In genomic region chr3:53919541-53919940, GRCm38 (mm10) we compare ENCODE assay signal across 18 mouse cellular contexts.
"Had no signal": no experiment of that assay in that cellular context is flagged by ENCODE, and none has a peak within 500 bp of the region (broad histone marks: within the 10 kb centered on the region; RNA-seq: fewer than 3 reads in every experiment).

No protein-coding gene starts in this region.

- H3K4me1 ChIP-seq: liver, embryonic 12.5 days; midbrain, embryonic 10.5 days; midbrain, embryonic 12.5 days; neural tube, embryonic 13.5 days; neural tube, embryonic 15.5 days had no signal

- H3K9me3 ChIP-seq: liver, embryonic 12.5 days; midbrain, embryonic 10.5 days; midbrain, embryonic 12.5 days; neural tube, embryonic 13.5 days; neural tube, embryonic 15.5 days had no signal

- H3K36me3 ChIP-seq: liver, embryonic 12.5 days; midbrain, embryonic 10.5 days; midbrain, embryonic 12.5 days; neural tube, embryonic 13.5 days; neural tube, embryonic 15.5 days had no signal

- ATAC-seq: liver, embryonic 12.5 days; midbrain, embryonic 16.5 days had no signal

- H3K9ac ChIP-seq: liver, embryonic 12.5 days; liver, embryonic 14.5 days; midbrain, embryonic 12.5 days; neural tube, embryonic 13.5 days; neural tube, embryonic 15.5 days had no signal

- H3K27ac ChIP-seq: liver, embryonic 12.5 days; liver, embryonic 14.5 days; midbrain, embryonic 10.5 days; midbrain, embryonic 12.5 days; neural tube, embryonic 13.5 days; neural tube, embryonic 15.5 days had no signal

- DNase-seq: lung, postnatal 10 days; lung, postnatal 36 days; midbrain, embryonic 14.5 days; retina, postnatal 1 day; right cerebral cortex, adult 18-20 months; right cerebral cortex, postnatal 4 days; spleen, adult 18-20 months; thymus, adult 18-20 months; thymus, postnatal 14 days; thymus, postnatal 36 days had no signal

- H3K4me2 ChIP-seq: liver, embryonic 12.5 days; midbrain, embryonic 12.5 days; neural tube, embryonic 13.5 days; neural tube, embryonic 15.5 days had no signal

- H3K27me3 ChIP-seq: liver, embryonic 12.5 days; midbrain, embryonic 12.5 days; neural tube, embryonic 13.5 days; neural tube, embryonic 15.5 days had no signal

- H3K4me3 ChIP-seq: liver, embryonic 12.5 days; midbrain, embryonic 10.5 days; midbrain, embryonic 12.5 days; myocyte; neural tube, embryonic 13.5 days; neural tube, embryonic 15.5 days had no signal
